Comparison of ENCODE assay signal across 11 mouse cellular contexts in genomic region chrX:20587968-20588367, GRCm38 (mm10). TPM values are rescaled to one million over a fixed set of nuclear protein-coding genes. Genes with fewer than 3 reads are reported as not detected.
DNase-seq lines count a peak whose midpoint lies in the region; ATAC-seq and TF ChIP-seq lines count a peak whose summit lies in the region.
"Had no signal": no experiment of that assay in that cellular context is flagged by ENCODE, and none has a peak within 500 bp of the region (broad histone marks: within the 10 kb centered on the region; RNA-seq: fewer than 3 reads in every experiment).

No protein-coding gene starts in this region.

- peak; percentile 61 for TF ChIP-seq CTCF in gastrocnemius, adult 2 months (IDR thresholded peaks at IDR 0.05)
- TF ChIP-seq CTCF in left cerebral cortex, adult 2 months (IDR thresholded peaks at IDR 0.05) = peak; percentile 61

- no peaks in the 10 kb centered on the region for H3K4me1 ChIP-seq in forebrain, embryonic 11.5 days (replicated peaks; ENCODE audit: control insufficient read depth, insufficient read depth, low read length)
- H3K4me1 ChIP-seq: heart, embryonic 13.5 days; megakaryocyte, embryonic 14.5 days had no signal

- no peak for ATAC-seq in forebrain, embryonic 11.5 days (replicated peaks; ENCODE audit: low FRiP score)

- no peak for DNase-seq in gastrocnemius, adult 2 months
- DNase-seq in gastrocnemius, adult 18-20 months (ENCODE audit: low spot score) = no peak
- no peak for DNase-seq in left cerebral cortex, adult 2 months (ENCODE audit: extremely low spot score in 1 of 2, low spot score in 2 of 2)
- no peak for DNase-seq in left cerebral cortex, adult 9 months (ENCODE audit: low spot score in 2 of 2)
- DNase-seq in 416B (ENCODE audit: low read depth) (peak; percentile 32), R1 (ENCODE audit: low read depth, low spot score) (peak; percentile 1)
- no peak for DNase-seq in ovary, postnatal 36 days (ENCODE audit: low spot score)
- DNase-seq in forebrain, embryonic 11.5 days (ENCODE audit: low spot score) = no peak
- DNase-seq: cerebellum, adult 11-12 months had no signal

- 25% methylated on average over 4 of the region's 4 CpGs for WGBS in forebrain, embryonic 11.5 days

- no peak overlapping the region for H3K27ac ChIP-seq in gastrocnemius, adult 2 months
- H3K27ac ChIP-seq in left cerebral cortex, adult 2 months = no peak overlapping the region
- no peak overlapping the region for H3K27ac ChIP-seq in forebrain, embryonic 11.5 days (ENCODE audit: low read depth, low read length)
- H3K27ac ChIP-seq: heart, embryonic 13.5 days had no signal

- no peaks in the 10 kb centered on the region for H3K27me3 ChIP-seq in forebrain, embryonic 11.5 days (ENCODE audit: control insufficient read depth, insufficient read depth, low read length)
- H3K27me3 ChIP-seq: heart, embryonic 13.5 days; megakaryocyte, embryonic 14.5 days had no signal

- H3K4me3 ChIP-seq in gastrocnemius, adult 2 months = no peak overlapping the region
- no peak overlapping the region for H3K4me3 ChIP-seq in left cerebral cortex, adult 2 months
- no peak overlapping the region for H3K4me3 ChIP-seq in forebrain, embryonic 11.5 days (ENCODE audit: low read depth, low read length)
- H3K4me3 ChIP-seq: heart, embryonic 13.5 days; megakaryocyte, embryonic 14.5 days had no signal

- intact Hi-C loops in gastrocnemius, adult 2 months (cut with DNase I) = loop anchor here (5.0 to 10.0 kb wide), 2 partner anchors 223 to 566 kb away; partner anchors contain the start of gene Rp2
- intact Hi-C loops in left cerebral cortex, adult 2 months (cut with DNase I) = loop anchor here (5.0 kb wide), 1 partner anchor 566 kb away; no protein-coding TSS in a partner anchor

- no peak overlapping the region for H3K9ac ChIP-seq in forebrain, embryonic 11.5 days (ENCODE audit: low read length)
- H3K9ac ChIP-seq: heart, embryonic 13.5 days had no signal

- no peaks in the 10 kb centered on the region for H3K9me3 ChIP-seq in forebrain, embryonic 11.5 days (ENCODE audit: control insufficient read depth, low read length)
- H3K9me3 ChIP-seq: heart, embryonic 13.5 days; megakaryocyte, embryonic 14.5 days had no signal

- no peaks in the 10 kb centered on the region for H3K36me3 ChIP-seq in forebrain, embryonic 11.5 days (ENCODE audit: control insufficient read depth, insufficient read depth, low read length)
- H3K36me3 ChIP-seq: heart, embryonic 13.5 days had no signal

- H3K4me2 ChIP-seq in forebrain, embryonic 11.5 days (ENCODE audit: low read depth, low read length, severe bottlenecking) = no peak overlapping the region
- H3K4me2 ChIP-seq: heart, embryonic 13.5 days had no signal

RNA-seq across cellular contexts. Expression of gene Rbm10, which starts 29.3 kb away (rescaled TPM):
- total RNA-seq in gastrocnemius, adult 2 months (2021) = 10 to 100 TPM in 1 of 2 experiments, 1 to 10 TPM in 1; 9.8 to 11.1 TPM
- 10 to 100 TPM in 1 of 2 experiments, 1 to 10 TPM in 1; 10.0 to 11.2 TPM for total RNA-seq in gastrocnemius, adult 18-20 months (2021)
- 10 to 100 TPM; 49.2 to 50.0 TPM for total RNA-seq in left cerebral cortex, adult 2 months (2021)
- 88.9 and 95.9 TPM in 2 replicates for polyA plus RNA-seq in forebrain, embryonic 11.5 days (2014; fragmentation: Nextera tagmentation; extraction: Ambion mirVana)

RNA-seq across cellular contexts. Expression of gene Ndufb11, which starts 29.5 kb away (rescaled TPM):
- total RNA-seq in gastrocnemius, adult 2 months (2021) = 100 to 1,000 TPM; 399 to 541 TPM
- total RNA-seq in gastrocnemius, adult 18-20 months (2021) = 100 to 1,000 TPM; 421 to 423 TPM
- total RNA-seq in left cerebral cortex, adult 2 months (2021) = 100 to 1,000 TPM; 142 to 157 TPM
- polyA plus RNA-seq in forebrain, embryonic 11.5 days (2014; fragmentation: Nextera tagmentation; extraction: Ambion mirVana) = 172 and 184 TPM in 2 replicates

RNA-seq across cellular contexts. Expression of gene Rgn, which starts 38.4 kb away (rescaled TPM):
- total RNA-seq in gastrocnemius, adult 2 months (2021) = not detected
- total RNA-seq in gastrocnemius, adult 18-20 months (2021) = under 1 TPM in 1 of 2 experiments, not detected in 1; 0.31 TPM
- under 1 TPM in 1 of 2 experiments, not detected in 1; 0.35 TPM for total RNA-seq in left cerebral cortex, adult 2 months (2021)
- 0.15 and 0.28 TPM in 2 replicates for polyA plus RNA-seq in forebrain, embryonic 11.5 days (2014; fragmentation: Nextera tagmentation; extraction: Ambion mirVana)

Comparison
In these comparisons a context has a peak if more than half of its experiments do, and no peak if none do; other contexts are left out.
1. DNase-seq: peak in 416B (single experiment) and R1 (single experiment); none in gastrocnemius, adult 2 months (single experiment), gastrocnemius, adult 18-20 months (single experiment), left cerebral cortex, adult 2 months (0 of 2), left cerebral cortex, adult 9 months (0 of 2), ovary, postnatal 36 days (single experiment) and forebrain, embryonic 11.5 days (single experiment).
2. RNA of gene Rbm10, which starts 29.3 kb away (total RNA-seq): 49.2 to 50.0 TPM in left cerebral cortex, adult 2 months; 10.0 to 11.2 TPM in gastrocnemius, adult 18-20 months and 9.8 to 11.1 TPM in gastrocnemius, adult 2 months; every median in the first group is over 4 times any median in the second.